Mouse (Mus musculus) embryonic fibroblast, embryonic 13.5 days (primary cell): ENCODE measurements around the gene Pigt.

ENCODE experiments used
- CTCF ChIP-seq: IDR thresholded peaks from 2 replicates; pipeline ENCODE4 v1.5.1; 2011; ENCODE audit warnings: mild to moderate bottlenecking, control low read depth, low read length, moderate library complexity, borderline replicate concordance; ENCODE audit not compliant: insufficient read depth
- POLR2A ChIP-seq: IDR thresholded peaks from 2 replicates; pipeline ENCODE4 v1.6.1; 2011; ENCODE audit warnings: low read depth, mild to moderate bottlenecking, control low read depth, low read length, moderate library complexity

GRCm38 (mm10) chr2:164453887-164454500 lies 43.3 kb upstream of the Pigt start:
- TF ChIP-seq POLR2A (no peak), CTCF (no peak)
